Mouse (Mus musculus): ENCODE measurements around the gene Serpinc1. TPM values are rescaled to one million over a fixed set of nuclear protein-coding genes. Genes with fewer than 3 reads are reported as not detected.
"Not testable (repeated sequence)": the region's sequence is repeated elsewhere in the genome, so short reads cannot be mapped to it uniquely, and the experiment has no call there.

Gene Serpinc1
- total RNA-seq, 2 experiments from 2014 or later: 0.44 to 0.49 TPM

GRCm38 (mm10) chr1:160986881-160987635 is 8.7 kb downstream of the Serpinc1 start:
- no peak for TF ChIP-seq CTCF (conservative IDR thresholded peaks at IDR 0.05)
- no peak for DNase-seq (ENCODE audit: low spot score in 2 of 2)

GRCm38 (mm10) chr1:160989395-160989794 is 11.0 kb downstream of the Serpinc1 start:
- no peak for DNase-seq (ENCODE audit: low spot score in 2 of 2)
- Histone ChIP-seq H3K27ac (no peak overlapping the region), H3K4me3 (no peak overlapping the region)
- no peak for TF ChIP-seq CTCF (conservative IDR thresholded peaks at IDR 0.05)

More at GRCm38 (mm10) chr1:160986881-160987635, 8.7 kb downstream of the Serpinc1 start:
- no peak overlapping the region for H3K4me3 ChIP-seq
- H3K27ac ChIP-seq: no peak overlapping the region

- TF ChIP-seq CTCF (conservative IDR thresholded peaks at IDR 0.05): no peak
- Histone ChIP-seq H3K27ac (no peak overlapping the region), H3K4me3 (no peak overlapping the region)
- DNase-seq (ENCODE audit: low spot score in 2 of 2): no peak
Observed at GRCm38 (mm10) chr1:160993851-160994250, 15.5 kb downstream of the Serpinc1 start.

- no peak overlapping the region for H3K27ac ChIP-seq
- no peak for DNase-seq (ENCODE audit: low spot score in 2 of 2)
- H3K4me3 ChIP-seq: no peak overlapping the region
- TF ChIP-seq CTCF (conservative IDR thresholded peaks at IDR 0.05): no peak
Observed at GRCm38 (mm10) chr1:161004942-161005341, 26.6 kb downstream of the Serpinc1 start.

- no peak for DNase-seq (ENCODE audit: low spot score in 2 of 2)
- TF ChIP-seq CTCF (conservative IDR thresholded peaks at IDR 0.05): no peak
- Histone ChIP-seq H3K27ac (no peak overlapping the region), H3K4me3 (no peak overlapping the region)
Observed at GRCm38 (mm10) chr1:161005526-161005925, 27.1 kb downstream of the Serpinc1 start.

GRCm38 (mm10) chr1:161006471-161006870 is 28.1 kb downstream of the Serpinc1 start:
- TF ChIP-seq CTCF (conservative IDR thresholded peaks at IDR 0.05): no peak
- DNase-seq (ENCODE audit: low spot score in 2 of 2): no peak
- no peak overlapping the region for H3K4me3 ChIP-seq
- no peak overlapping the region for H3K27ac ChIP-seq

- no peak for TF ChIP-seq CTCF (conservative IDR thresholded peaks at IDR 0.05)
- no peak for DNase-seq (ENCODE audit: low spot score in 2 of 2)
- H3K4me3 ChIP-seq: no peak overlapping the region
- H3K27ac ChIP-seq: no peak overlapping the region
Observed at GRCm38 (mm10) chr1:161008038-161008437, 29.7 kb downstream of the Serpinc1 start.

- DNase-seq (ENCODE audit: low spot score in 2 of 2): no peak
- TF ChIP-seq CTCF (conservative IDR thresholded peaks at IDR 0.05): no peak
- Histone ChIP-seq H3K27ac (no peak overlapping the region), H3K4me3 (no peak overlapping the region)
Observed at GRCm38 (mm10) chr1:161010436-161010835, 32.1 kb downstream of the Serpinc1 start.

- Histone ChIP-seq H3K4me3 (no peak overlapping the region), H3K27ac (no peak overlapping the region)
- no peak for DNase-seq (ENCODE audit: low spot score in 2 of 2)
- no peak for TF ChIP-seq CTCF (conservative IDR thresholded peaks at IDR 0.05)
Observed at GRCm38 (mm10) chr1:161016378-161016777, 38.0 kb downstream of the Serpinc1 start.

GRCm38 (mm10) chr1:161020051-161020450 is 41.7 kb downstream of the Serpinc1 start:
- no peak for TF ChIP-seq CTCF (conservative IDR thresholded peaks at IDR 0.05)
- no peak overlapping the region for H3K4me3 ChIP-seq

GRCm38 (mm10) chr1:161025410-161026210 is 47.2 kb downstream of the Serpinc1 start:
- DNase-seq (ENCODE audit: low spot score in 2 of 2): no peak
- no peak for TF ChIP-seq CTCF (conservative IDR thresholded peaks at IDR 0.05)
- Histone ChIP-seq H3K4me3 (no peak overlapping the region), H3K27ac (no peak overlapping the region)

More at GRCm38 (mm10) chr1:161020051-161020450, 41.7 kb downstream of the Serpinc1 start:
- no peak overlapping the region for H3K27ac ChIP-seq
- no peak for DNase-seq (ENCODE audit: low spot score in 2 of 2)

GRCm38 (mm10) chr1:161027196-161027595 is 48.8 kb downstream of the Serpinc1 start:
- no peak overlapping the region for H3K4me3 ChIP-seq
- no peak overlapping the region for H3K27ac ChIP-seq
- TF ChIP-seq CTCF (conservative IDR thresholded peaks at IDR 0.05): no peak
- DNase-seq (ENCODE audit: low spot score in 2 of 2): no peak

GRCm38 (mm10) chr1:161028427-161028826 is 50.0 kb downstream of the Serpinc1 start:
- DNase-seq (ENCODE audit: low spot score in 2 of 2); H3K4me3 ChIP-seq; H3K27ac ChIP-seq: not testable (repeated sequence)
